Mouse (Mus musculus): ENCODE results near the gene Dock7. TPM values are rescaled to one million over a fixed set of nuclear protein-coding genes. Genes with fewer than 3 reads are reported as not detected.

Dock7 gene
- polyA plus RNA-seq, 1 experiment from 2014 or later, result 45.9 TPM

GRCm38 (mm10) chr4:99119051-99119450 is 1.7 kb downstream of the Dock7 start:
- H3K9me3 ChIP-seq, result no peaks in the 10 kb centered on the region
- peaks cover 23% of the 10 kb centered on the region for H3K4me1 ChIP-seq
- H3K9ac ChIP-seq, result no peak overlapping the region
- H3K36me3 ChIP-seq, result no peaks in the 10 kb centered on the region
- no peak overlapping the region for H3K27ac ChIP-seq
- ATAC-seq (ENCODE audit: insufficient number of reproducible peaks, low FRiP score, low TSS enrichment, low read depth), result no peak
- 50% methylated on average over 5 of the region's 5 CpGs for WGBS
- H3K27me3 ChIP-seq, result no peaks in the 10 kb centered on the region
- peak overlapping the region; percentile 8 for H3K4me3 ChIP-seq
- peak overlapping the region; percentile 32 for H3K4me2 ChIP-seq

GRCm38 (mm10) chr4:99115797-99116196 is 4.9 kb downstream of the Dock7 start:
- H3K4me2 ChIP-seq, result no peak overlapping the region
- H3K27ac ChIP-seq, result 0 out of 2 replicates have a peak overlapping the region, but pooled peaks have one; percentile 1
- peaks cover 20% of the 10 kb centered on the region for H3K4me1 ChIP-seq
- H3K27me3 ChIP-seq, result no peaks in the 10 kb centered on the region
- ATAC-seq (ENCODE audit: insufficient number of reproducible peaks, low FRiP score, low TSS enrichment, low read depth), result no peak
- H3K4me3 ChIP-seq, result no peak overlapping the region
- WGBS, result 74% methylated on average over 9 of the region's 9 CpGs
- H3K36me3 ChIP-seq, result no peaks in the 10 kb centered on the region
- no peak overlapping the region for H3K9ac ChIP-seq
- H3K9me3 ChIP-seq, result no peaks in the 10 kb centered on the region

GRCm38 (mm10) chr4:99111670-99112069 is 9.0 kb downstream of the Dock7 start:
- no peak overlapping the region for H3K27ac ChIP-seq
- ATAC-seq (ENCODE audit: insufficient number of reproducible peaks, low FRiP score, low TSS enrichment, low read depth), result no peak
- no peaks in the 10 kb centered on the region for H3K27me3 ChIP-seq
- no peaks in the 10 kb centered on the region for H3K36me3 ChIP-seq
- no peak overlapping the region for H3K4me2 ChIP-seq
- WGBS, result 82% methylated on average over 3 of the region's 3 CpGs
- no peaks in the 10 kb centered on the region for H3K9me3 ChIP-seq
- H3K4me1 ChIP-seq, result peaks cover 16% of the 10 kb centered on the region
- H3K9ac ChIP-seq, result no peak overlapping the region
- no peak overlapping the region for H3K4me3 ChIP-seq

GRCm38 (mm10) chr4:99108817-99109216 is 11.9 kb downstream of the Dock7 start:
- no peak for ATAC-seq (ENCODE audit: insufficient number of reproducible peaks, low FRiP score, low TSS enrichment, low read depth)
- no peak overlapping the region for H3K4me2 ChIP-seq
- no peak overlapping the region for H3K4me3 ChIP-seq
- no peaks in the 10 kb centered on the region for H3K36me3 ChIP-seq
- H3K4me1 ChIP-seq, result peaks cover 12% of the 10 kb centered on the region
- H3K9me3 ChIP-seq, result no peaks in the 10 kb centered on the region
- H3K9ac ChIP-seq, result no peak overlapping the region
- 89% methylated on average over 4 of the region's 4 CpGs for WGBS
- no peak overlapping the region for H3K27ac ChIP-seq
- H3K27me3 ChIP-seq, result no peaks in the 10 kb centered on the region

- 0 out of 2 replicates have a peak, but pooled peaks cover 2% of the 10 kb centered on the region for H3K36me3 ChIP-seq
- no peak overlapping the region for H3K27ac ChIP-seq
- ATAC-seq (ENCODE audit: insufficient number of reproducible peaks, low FRiP score, low TSS enrichment, low read depth), result no peak
- WGBS, result 87% methylated on average over 3 of the region's 3 CpGs
- H3K4me1 ChIP-seq, result 0 out of 2 replicates have a peak, but pooled peaks cover 2% of the 10 kb centered on the region
- H3K9ac ChIP-seq, result no peak overlapping the region
- H3K27me3 ChIP-seq, result no peaks in the 10 kb centered on the region
- no peak overlapping the region for H3K4me3 ChIP-seq
- no peaks in the 10 kb centered on the region for H3K9me3 ChIP-seq
- H3K4me2 ChIP-seq, result no peak overlapping the region
Measured at GRCm38 (mm10) chr4:99102846-99103245, 17.9 kb downstream of the Dock7 start.

- ATAC-seq (ENCODE audit: insufficient number of reproducible peaks, low FRiP score, low TSS enrichment, low read depth), result no peak
- Histone ChIP-seq H3K9ac (no peak overlapping the region), H3K4me2 (no peak overlapping the region), H3K27ac (no peak overlapping the region), H3K4me1 (no peaks in the 10 kb centered on the region), H3K9me3 (no peaks in the 10 kb centered on the region), H3K36me3 (0 out of 2 replicates have a peak, but pooled peaks cover 2% of the 10 kb centered on the region), H3K4me3 (no peak overlapping the region), H3K27me3 (no peaks in the 10 kb centered on the region)
- 85% methylated on average over 7 of the region's 7 CpGs for WGBS
Measured at GRCm38 (mm10) chr4:99100724-99101123, 20.0 kb downstream of the Dock7 start.

GRCm38 (mm10) chr4:99091777-99092176 is 28.9 kb downstream of the Dock7 start:
- no peak overlapping the region for H3K4me2 ChIP-seq
- no peak for ATAC-seq (ENCODE audit: insufficient number of reproducible peaks, low FRiP score, low TSS enrichment, low read depth)
- no peak overlapping the region for H3K27ac ChIP-seq
- no peak overlapping the region for H3K9ac ChIP-seq
- H3K27me3 ChIP-seq, result no peaks in the 10 kb centered on the region
- 86% methylated on average over 3 of the region's 3 CpGs for WGBS
- no peaks in the 10 kb centered on the region for H3K9me3 ChIP-seq
- no peaks in the 10 kb centered on the region for H3K4me1 ChIP-seq
- H3K36me3 ChIP-seq, result peaks cover 13% of the 10 kb centered on the region
- no peak overlapping the region for H3K4me3 ChIP-seq

- no peak overlapping the region for H3K9ac ChIP-seq
- H3K4me1 ChIP-seq, result no peaks in the 10 kb centered on the region
- no peak overlapping the region for H3K4me3 ChIP-seq
- H3K36me3 ChIP-seq, result peaks cover 14% of the 10 kb centered on the region
- no peak overlapping the region for H3K27ac ChIP-seq
- no peaks in the 10 kb centered on the region for H3K27me3 ChIP-seq
- ATAC-seq (ENCODE audit: insufficient number of reproducible peaks, low FRiP score, low TSS enrichment, low read depth), result no peak
- WGBS, result 34% methylated on average over 3 of the region's 3 CpGs
- no peaks in the 10 kb centered on the region for H3K9me3 ChIP-seq
- H3K4me2 ChIP-seq, result no peak overlapping the region
Measured at GRCm38 (mm10) chr4:99091151-99091701, 29.5 kb downstream of the Dock7 start.

- no peak overlapping the region for H3K4me3 ChIP-seq
- H3K9me3 ChIP-seq, result no peaks in the 10 kb centered on the region
- no peak overlapping the region for H3K4me2 ChIP-seq
- no peaks in the 10 kb centered on the region for H3K27me3 ChIP-seq
- WGBS, result 89% methylated on average over 17 of the region's 17 CpGs
- no peaks in the 10 kb centered on the region for H3K4me1 ChIP-seq
- ATAC-seq (ENCODE audit: insufficient number of reproducible peaks, low FRiP score, low TSS enrichment, low read depth), result no peak
- H3K9ac ChIP-seq, result no peak overlapping the region
- H3K27ac ChIP-seq, result no peak overlapping the region
- peaks cover 19% of the 10 kb centered on the region for H3K36me3 ChIP-seq
Measured at GRCm38 (mm10) chr4:99087760-99088485, 32.8 kb downstream of the Dock7 start.

- no peaks in the 10 kb centered on the region for H3K27me3 ChIP-seq
- H3K36me3 ChIP-seq, result peaks cover 21% of the 10 kb centered on the region
- no peak for ATAC-seq (ENCODE audit: insufficient number of reproducible peaks, low FRiP score, low TSS enrichment, low read depth)
- no peak overlapping the region for H3K4me3 ChIP-seq
- no peak overlapping the region for H3K27ac ChIP-seq
- no peak overlapping the region for H3K4me2 ChIP-seq
- no peak overlapping the region for H3K9ac ChIP-seq
- no peaks in the 10 kb centered on the region for H3K9me3 ChIP-seq
- H3K4me1 ChIP-seq, result no peaks in the 10 kb centered on the region
- 92% methylated on average over 3 of the region's 3 CpGs for WGBS
Measured at GRCm38 (mm10) chr4:99083862-99084261, 36.9 kb downstream of the Dock7 start.

- 79% methylated on average over 1 of the region's 1 CpGs for WGBS
- no peak overlapping the region for H3K4me3 ChIP-seq
- no peaks in the 10 kb centered on the region for H3K9me3 ChIP-seq
- H3K27me3 ChIP-seq, result no peaks in the 10 kb centered on the region
- no peak overlapping the region for H3K4me2 ChIP-seq
- peaks cover 29% of the 10 kb centered on the region for H3K36me3 ChIP-seq
- H3K9ac ChIP-seq, result no peak overlapping the region
- H3K27ac ChIP-seq, result no peak overlapping the region
- H3K4me1 ChIP-seq, result no peaks in the 10 kb centered on the region
- no peak for ATAC-seq (ENCODE audit: insufficient number of reproducible peaks, low FRiP score, low TSS enrichment, low read depth)
Measured at GRCm38 (mm10) chr4:99081169-99081568, 39.5 kb downstream of the Dock7 start.

GRCm38 (mm10) chr4:99078005-99078404 is 42.7 kb downstream of the Dock7 start:
- 84% methylated on average over 3 of the region's 3 CpGs for WGBS

More at GRCm38 (mm10) chr4:99078005-99078404, 42.7 kb downstream of the Dock7 start:
- no peaks in the 10 kb centered on the region for H3K4me1 ChIP-seq
- no peaks in the 10 kb centered on the region for H3K9me3 ChIP-seq
- H3K4me3 ChIP-seq, result no peak overlapping the region
- H3K9ac ChIP-seq, result no peak overlapping the region
- H3K27me3 ChIP-seq, result no peaks in the 10 kb centered on the region
- H3K4me2 ChIP-seq, result no peak overlapping the region
- no peak for ATAC-seq (ENCODE audit: insufficient number of reproducible peaks, low FRiP score, low TSS enrichment, low read depth)
- peaks cover 40% of the 10 kb centered on the region for H3K36me3 ChIP-seq
- H3K27ac ChIP-seq, result no peak overlapping the region

Data from limb, embryonic 15.5 days (tissue).